Mouse (Mus musculus): Measurements from ENCODE around the gene Exoc6b.

DNA sequence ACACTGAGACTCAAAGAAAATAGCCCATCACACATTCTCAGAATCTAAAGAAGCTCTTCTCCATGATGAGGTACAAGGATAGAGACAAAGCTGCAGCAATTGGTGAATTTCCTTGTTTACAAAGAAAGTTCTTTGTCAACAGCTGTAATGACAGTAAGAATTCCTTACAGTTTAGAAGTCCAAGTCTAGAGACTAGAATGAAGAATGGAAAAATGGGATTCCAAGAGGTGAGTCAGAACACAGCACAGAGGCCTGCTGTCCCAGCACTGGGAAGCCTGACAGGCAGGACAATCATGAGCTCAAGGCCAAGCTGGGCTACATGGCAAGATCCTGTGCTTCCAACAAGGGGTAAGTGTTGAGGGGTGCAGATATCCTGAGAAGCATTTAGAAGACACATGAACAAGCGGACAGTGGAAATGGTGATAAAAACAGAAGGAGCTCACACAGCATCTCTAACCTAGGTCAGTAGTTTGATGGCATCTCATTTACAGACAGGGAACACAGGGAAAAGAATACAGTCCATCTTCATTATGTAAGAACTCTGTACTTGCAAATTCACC, 205.4 kb downstream of the Exoc6b start:
- TF ChIP-seq POLR2A (IDR thresholded peaks at IDR 0.05; ENCODE audit: insufficient read depth, low read depth, low read length) (no peak), CTCF (IDR thresholded peaks at IDR 0.05; ENCODE audit: insufficient read depth, low read depth, low read length) (no peak)

Measured in olfactory bulb, adult 2 months (tissue).